Mouse (Mus musculus) CD4-positive, CD25-positive, alpha-beta regulatory T cell (primary cell): ENCODE data around the gene Usf2. TPM values are rescaled to one million over a fixed set of nuclear protein-coding genes. Genes with fewer than 3 reads are reported as not detected.

Source experiments
- polyA plus RNA-seq: library from polyadenylated mRNA; unstranded; fragments of 100-300 nt; shearing (Covaris generic); gene quantifications from one replicate; pipeline ENCODE4 v1.2.1, GENCODE M21; 2017

The Usf2 gene
- 11.1 TPM for polyA plus RNA-seq

DNA sequence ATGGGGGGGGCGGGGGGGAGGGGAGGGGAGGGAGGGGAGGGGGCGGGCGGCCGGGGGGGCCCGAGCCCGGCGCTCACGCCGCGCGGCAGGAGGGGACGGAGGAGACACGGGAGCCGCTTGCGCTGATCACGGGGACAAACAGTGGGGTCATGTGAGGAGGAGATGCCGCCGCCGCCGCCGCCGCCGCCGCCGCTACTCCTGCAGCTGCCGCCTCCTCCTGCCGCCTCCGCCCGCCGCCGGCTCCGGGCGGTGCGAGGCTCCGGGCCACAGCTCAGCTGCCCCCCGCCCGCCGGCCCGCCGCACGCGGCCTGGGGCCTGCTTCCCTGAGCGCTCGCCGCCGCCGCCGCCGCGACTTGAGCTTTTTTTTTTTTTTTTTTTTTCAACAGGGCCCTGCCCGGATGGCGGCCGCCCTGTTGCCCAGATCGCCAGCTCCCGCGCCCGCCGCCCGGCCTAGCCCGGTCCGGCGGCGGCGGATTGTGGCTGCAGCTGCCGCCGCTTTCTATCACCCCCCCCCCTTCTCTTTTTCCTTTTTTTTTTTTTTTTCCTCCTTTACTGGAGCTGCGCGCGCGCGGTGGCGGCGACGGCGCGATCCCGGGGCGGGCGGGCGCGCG, at the start of gene Usf2:
Gene Usf2 (minus strand): TSS at position 48 of the 611 bp plus-strand sequence.

DNA sequence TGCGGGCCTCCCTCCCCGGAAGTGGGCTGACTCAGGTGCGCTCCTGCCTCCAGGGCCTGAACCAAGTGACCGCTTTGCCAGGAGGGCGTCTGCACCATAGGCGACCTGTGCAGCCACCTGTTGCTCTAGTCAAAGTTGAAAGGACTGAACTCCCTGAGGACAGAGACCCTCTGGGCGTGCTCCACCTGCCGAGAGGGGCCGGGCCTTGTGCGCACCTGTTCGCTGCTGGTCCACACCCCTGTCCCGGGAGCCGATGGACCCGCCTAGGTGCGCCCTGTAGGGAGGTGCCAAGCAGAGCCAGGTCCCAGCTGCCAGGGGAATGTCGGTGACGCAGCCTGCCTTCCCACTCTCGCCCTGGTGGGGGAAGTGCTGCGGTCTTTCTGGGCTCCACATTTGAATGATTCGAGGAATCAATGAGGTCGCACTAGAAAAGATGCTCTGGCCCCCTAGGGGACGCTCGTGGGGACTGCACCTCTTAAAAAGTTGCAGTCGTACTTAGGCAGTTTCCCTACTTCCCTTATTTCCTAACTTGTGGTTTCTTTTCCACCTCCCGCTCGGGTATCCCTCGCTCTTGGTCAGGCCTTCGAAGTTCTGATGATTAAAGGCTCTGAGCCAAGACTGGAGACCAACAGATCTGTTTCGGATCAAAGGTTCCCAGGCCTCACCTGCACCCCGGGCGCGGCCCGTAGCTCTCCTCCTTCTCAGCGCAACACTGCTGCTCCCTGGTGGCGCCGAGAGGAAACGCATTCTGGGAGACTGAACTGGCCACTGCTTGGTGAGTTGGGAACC, 17.1 kb upstream of the Usf2 start, which contains the start of gene Fam187b:
Gene Fam187b (plus strand): TSS at position 290 of the 789 bp plus-strand sequence.

DNA sequence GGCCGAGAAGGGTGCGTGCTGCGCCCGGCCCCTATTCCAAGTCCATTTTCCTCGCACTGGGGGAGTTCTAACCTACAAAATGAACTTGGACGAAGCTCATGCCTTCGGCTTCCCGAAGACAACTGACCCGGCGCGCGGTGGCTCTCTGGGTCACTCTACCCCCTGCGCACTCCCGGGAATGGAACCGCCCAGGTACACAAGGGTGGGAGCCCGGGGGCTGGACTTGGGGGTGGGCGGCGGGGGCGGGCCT, 16.6 kb upstream of the Usf2 start, which contains the start of gene Lsr:
Gene Lsr (minus strand): TSS at position 214 of the 250 bp plus-strand sequence.

DNA sequence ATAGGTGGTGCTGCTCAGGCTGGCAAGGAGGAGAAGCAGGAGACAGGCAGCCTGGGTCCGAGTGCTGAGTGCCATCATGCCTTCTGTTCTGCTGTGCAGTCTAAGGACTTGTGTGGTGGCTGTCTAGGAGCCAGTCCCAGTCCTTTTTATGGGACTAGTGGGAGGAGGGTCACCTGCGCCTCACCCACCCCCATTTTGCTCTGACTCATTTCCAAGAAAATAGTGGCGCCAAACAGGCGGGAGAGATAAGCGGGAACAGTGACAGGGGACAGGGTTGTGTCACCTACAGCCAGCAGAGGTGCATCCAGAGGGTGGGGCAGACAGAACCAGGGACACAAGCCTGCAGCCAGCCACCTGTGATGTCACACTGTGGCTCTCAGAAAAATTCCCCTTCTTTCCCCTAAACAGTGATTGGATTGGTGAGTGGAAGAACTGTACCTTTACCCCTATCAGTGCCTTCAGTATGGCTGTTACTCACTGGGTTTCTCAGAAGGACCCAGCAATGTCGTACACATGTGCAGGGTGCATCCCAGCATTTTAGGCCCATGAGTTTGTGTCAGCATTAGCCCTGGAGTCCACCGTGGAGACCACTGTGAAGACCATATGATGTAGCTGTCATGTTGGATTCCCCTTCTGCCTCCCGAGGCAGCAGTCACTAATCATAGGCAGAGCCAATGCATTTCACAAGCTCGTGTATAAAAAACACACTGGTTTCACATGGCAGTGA, 12.5 kb downstream of the Usf2 start, which contains the start of gene Hamp:
Gene Hamp (minus strand): TSS at position 124 of the 727 bp plus-strand sequence.

DNA sequence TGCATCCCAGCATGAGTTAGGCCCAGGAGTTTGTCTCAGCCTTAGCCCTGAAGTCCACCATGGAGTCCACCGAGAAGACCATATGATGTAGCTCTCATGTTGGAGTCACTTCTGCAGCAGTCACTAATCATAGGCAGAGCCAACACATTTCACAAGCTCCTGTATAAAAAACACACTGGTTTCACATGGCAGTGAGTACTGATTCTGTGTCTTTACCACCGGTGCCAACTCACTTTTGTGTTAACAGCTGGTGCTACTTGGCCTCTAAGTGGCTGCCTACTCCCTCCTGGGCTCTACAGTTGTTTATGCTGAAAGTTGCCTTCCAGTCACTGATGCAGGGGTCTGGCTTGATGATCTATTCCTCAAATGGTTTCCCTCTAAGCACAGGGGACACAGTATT, 32.0 kb downstream of the Usf2 start, which contains the start of gene Hamp2:
Gene Hamp2 (minus strand): TSS at position 101 of the 400 bp plus-strand sequence.

DNA sequence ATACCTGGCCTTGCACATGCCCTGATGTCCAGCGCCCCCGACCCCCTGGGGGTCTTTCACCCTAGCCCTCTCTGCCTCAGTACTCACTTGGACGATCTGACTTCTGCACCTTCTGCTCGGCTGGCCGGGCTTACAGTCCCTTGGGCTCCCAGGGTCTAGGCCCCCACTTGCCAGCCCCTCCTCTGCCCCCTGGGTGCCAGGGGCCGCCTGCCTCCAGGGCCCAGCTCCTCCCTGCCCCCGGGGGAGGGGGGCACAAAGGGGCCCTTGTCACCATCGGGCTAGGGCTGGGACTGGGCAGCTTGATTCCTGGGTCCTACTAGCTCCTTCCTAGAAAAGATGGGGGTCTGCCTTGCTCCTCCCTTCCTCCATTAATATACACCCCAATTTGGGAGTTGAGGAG, 41.9 kb downstream of the Usf2 start, which contains the start of gene Mag:
Gene Mag (minus strand): TSS at position 142 of the 400 bp plus-strand sequence.

Other genes starting within 250 kb of the Usf2 start
- gene Atp4a, start 244.6 kb downstream of the Usf2 start, polyA plus RNA-seq: not detected
- gene Tmem147, start 227.3 kb downstream of the Usf2 start, polyA plus RNA-seq: 116 TPM
- 0.36 TPM for gene Gapdhs, start 213.1 kb downstream of the Usf2 start, polyA plus RNA-seq
- gene Sbsn, start 205.3 kb downstream of the Usf2 start, polyA plus RNA-seq: 1.1 TPM
- not detected for gene Dmkn, start 193.0 kb downstream of the Usf2 start, polyA plus RNA-seq
- not detected for gene Krtdap, start 168.9 kb downstream of the Usf2 start, polyA plus RNA-seq
- gene Ffar2, start 133.0 kb downstream of the Usf2 start, polyA plus RNA-seq: 0.26 TPM
- gene Ffar3, start 100.6 kb downstream of the Usf2 start, polyA plus RNA-seq: not detected
- gene Ffar1, start 95.2 kb downstream of the Usf2 start, polyA plus RNA-seq: 0.07 TPM
- 4.2 TPM for gene Cd22, start 76.5 kb downstream of the Usf2 start, polyA plus RNA-seq
- gene Mag, start 41.9 kb downstream of the Usf2 start, polyA plus RNA-seq: 0.12 TPM
- not detected for gene Hamp2, start 32.1 kb downstream of the Usf2 start, polyA plus RNA-seq
- not detected for gene Hamp, start 12.8 kb downstream of the Usf2 start, polyA plus RNA-seq
- 4.6 TPM for gene Lsr, start 16.7 kb upstream of the Usf2 start, polyA plus RNA-seq
- gene Fam187b, start 17.0 kb upstream of the Usf2 start, polyA plus RNA-seq: 0.59 TPM
- gene Fxyd5, start 85.7 kb upstream of the Usf2 start, polyA plus RNA-seq: 1,672 TPM
- 0.49 TPM for gene Fxyd7, start 94.7 kb upstream of the Usf2 start, polyA plus RNA-seq
- gene Fxyd1, start 100.4 kb upstream of the Usf2 start, polyA plus RNA-seq: not detected
- not detected for gene Lgi4, start 102.5 kb upstream of the Usf2 start, polyA plus RNA-seq
- not detected for gene Fxyd3, start 119.9 kb upstream of the Usf2 start, polyA plus RNA-seq
- gene Hpn, start 158.5 kb upstream of the Usf2 start, polyA plus RNA-seq: 5.9 TPM
- 0.68 TPM for gene Scn1b, start 170.2 kb upstream of the Usf2 start, polyA plus RNA-seq
- 360 TPM for gene Gramd1a, start 199.1 kb upstream of the Usf2 start, polyA plus RNA-seq